In the genomic region with DNA sequence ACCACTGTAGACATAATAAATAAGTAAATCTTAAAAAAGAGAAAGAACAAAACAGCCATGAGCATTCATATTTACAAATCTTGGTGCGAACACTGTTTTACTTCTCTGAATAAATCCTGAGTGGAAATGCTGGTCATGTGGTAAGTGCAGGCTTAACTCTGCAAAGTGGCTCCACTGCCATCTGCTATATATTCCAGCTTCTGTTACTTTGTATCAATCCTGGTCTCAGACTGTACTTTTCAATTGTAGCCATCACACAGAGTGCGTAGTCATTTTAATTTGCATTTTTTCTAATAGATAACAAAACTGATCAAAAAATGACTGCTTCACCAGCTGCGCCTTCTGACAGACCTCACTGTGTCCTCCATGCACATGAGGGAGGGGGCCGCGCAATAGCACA, we compare ENCODE assay signal across 8 mouse cellular contexts.
"Had no signal": no experiment of that assay in that cellular context is flagged by ENCODE, and none has a peak within 500 bp of the region (broad histone marks: within the 10 kb centered on the region; RNA-seq: fewer than 3 reads in every experiment).

No protein-coding gene starts in this region.

- DNase-seq: liver, postnatal 0 days; lung, adult 2 months; lung, postnatal 14 days; lung, postnatal 36 days; right cerebral cortex, postnatal 14 days; thymus, adult 2 months; thymus, postnatal 25 days; thymus, postnatal 4 days had no signal
